Mouse (Mus musculus) hindbrain, embryonic 16.5 days (tissue): ENCODE measurements around the gene Necap2. TPM values are rescaled to one million over a fixed set of nuclear protein-coding genes. Genes with fewer than 3 reads are reported as not detected.

Experiments used
- ATAC-seq: fragments of 200-750 bp; cut with Nextera tagmentation; 2 replicates; pipeline ENCODE4 v1.8.0; 2017; ENCODE audit warnings: moderate TSS enrichment, moderate library complexity
- H3K27ac ChIP-seq: fragments of 300-500 bp; sonication (generic); 2 replicates; pipeline ENCODE4 v1.5.1; 2014; ENCODE audit warnings: low read depth, mild to moderate bottlenecking, control low read depth, low read length, moderate library complexity
- H3K27me3 ChIP-seq: fragments of 300-500 bp; sonication (generic); replicated peaks from 2 replicates; pipeline ENCODE4 v1.6.1; 2014; ENCODE audit warnings: low read length; ENCODE audit not compliant: control insufficient read depth, insufficient read depth
- H3K36me3 ChIP-seq: fragments of 300-500 bp; sonication (generic); 2 replicates; pipeline ENCODE4 v1.6.1; 2014; ENCODE audit warnings: mild to moderate bottlenecking, low read length, moderate library complexity, mixed read lengths; ENCODE audit not compliant: control insufficient read depth, insufficient read depth
- H3K4me1 ChIP-seq: fragments of 300-500 bp; sonication (generic); 2 replicates; pipeline ENCODE4 v1.6.1; 2014; ENCODE audit warnings: low read depth, low read length; ENCODE audit not compliant: control insufficient read depth, insufficient read depth
- H3K4me2 ChIP-seq: fragments of 300-500 bp; sonication (generic); 2 replicates; pipeline ENCODE4 v1.6.1; 2014; ENCODE audit warnings: mild to moderate bottlenecking, low read length, control low read depth, moderate library complexity
- H3K4me3 ChIP-seq: fragments of 300-500 bp; sonication (generic); 2 replicates; pipeline ENCODE4 v1.5.1; 2014; ENCODE audit warnings: mild to moderate bottlenecking, low read length, control low read depth, moderate library complexity
- H3K9ac ChIP-seq: fragments of 300-500 bp; sonication (generic); 2 replicates; pipeline ENCODE4 v1.6.1; 2014; ENCODE audit warnings: low read depth, mild to moderate bottlenecking, control low read depth, low read length, moderate library complexity
- H3K9me3 ChIP-seq: fragments of 300-500 bp; sonication (generic); 2 replicates; pipeline ENCODE4 v1.6.1; 2014; ENCODE audit warnings: mild to moderate bottlenecking, low read length, moderate library complexity; ENCODE audit not compliant: control insufficient read depth
- WGBS: fragments of 180-500 bp; shearing (Covaris S2); extraction: QIAGEN DNeasy Blood & Tissue Kit; methylation state at CpG from one replicate; pipeline ENCODE4 v1.1.7; 2014; 5-methylcytosine and 5-hydroxymethylcytosine counted together
- polyA plus RNA-seq: library from polyadenylated mRNA; unstranded; fragments of >200 nt; fragmentation: Nextera tagmentation; extraction: Ambion mirVana; gene quantifications from 2 replicates; pipeline ENCODE4 v1.2.1, GENCODE M21; 2015

Gene Necap2
- polyA plus RNA-seq, 1 experiment from 2014 or later = 54.0 TPM

DNA sequence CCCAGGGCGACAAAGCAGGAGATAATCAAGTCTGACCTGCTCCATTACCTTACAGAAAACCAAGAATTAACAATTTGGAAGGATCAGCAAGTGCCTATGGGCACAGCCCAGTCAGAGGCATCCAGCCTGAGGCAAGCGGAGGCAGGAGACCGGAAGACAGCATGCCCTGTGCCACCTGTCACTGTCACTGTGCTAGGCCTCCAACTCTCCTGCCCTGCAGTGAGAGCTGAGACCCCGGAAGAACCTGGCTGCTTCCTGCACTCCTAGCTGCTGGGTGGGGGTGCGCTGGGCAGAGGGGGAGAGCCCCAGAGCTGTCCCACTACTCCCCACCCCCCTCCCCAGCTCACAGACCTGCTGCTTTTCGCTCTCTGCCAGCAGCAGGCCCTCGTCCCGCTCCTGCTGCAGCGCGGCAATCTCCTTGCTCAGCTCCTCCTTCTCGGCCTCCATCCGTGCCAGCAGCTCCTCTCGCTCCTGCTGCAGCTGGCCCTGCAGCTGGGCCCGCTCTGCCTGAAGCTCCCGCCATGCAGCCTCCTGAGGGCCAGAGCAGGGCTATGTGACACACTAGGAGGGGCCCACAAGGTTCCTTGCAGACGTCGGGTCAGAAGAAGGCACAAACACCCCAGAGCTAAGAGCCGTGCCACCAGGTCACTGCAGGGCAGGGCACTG is 47.5 kb downstream of the Necap2 start:
- peak overlapping the region; percentile 31 for H3K9ac ChIP-seq
- 86% methylated on average over 17 of the region's 18 CpGs for WGBS
- peaks cover 5% of the 10 kb centered on the region; the same call in 1 of the 2 replicates for H3K4me1 ChIP-seq
- H3K36me3 ChIP-seq = peaks cover 5% of the 10 kb centered on the region; the same call in 1 of the 2 replicates
- H3K9me3 ChIP-seq = no peaks in the 10 kb centered on the region
- no peak overlapping the region for H3K27ac ChIP-seq
- H3K27me3 ChIP-seq = no peaks in the 10 kb centered on the region
- no peak for ATAC-seq
- H3K4me2 ChIP-seq = no peak overlapping the region
- H3K4me3 ChIP-seq = no peak overlapping the region

DNA sequence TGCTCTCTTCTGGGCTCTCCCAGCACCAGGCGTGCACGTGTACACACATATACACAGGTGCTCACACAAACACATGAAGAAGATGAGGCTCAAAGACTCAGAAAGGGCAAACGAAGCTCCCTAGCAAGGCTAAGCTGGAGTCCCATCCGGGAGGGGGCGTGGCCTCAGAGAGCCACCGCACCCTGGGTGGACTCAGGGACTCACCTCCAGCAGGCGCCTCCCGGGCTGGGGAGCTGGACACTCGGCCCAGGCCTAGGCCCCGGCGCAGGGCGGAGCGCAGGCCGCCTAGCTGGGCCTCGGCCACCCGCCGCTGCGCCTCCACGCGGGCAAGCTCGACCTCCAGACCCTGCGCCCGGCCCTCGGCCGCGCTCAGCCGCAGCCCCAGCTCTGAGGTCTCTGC is 53.2 kb downstream of the Necap2 start:
- Histone ChIP-seq H3K27me3 (no peaks in the 10 kb centered on the region), H3K27ac (no peak overlapping the region), H3K4me3 (no peak overlapping the region), H3K4me2 (no peak overlapping the region), H3K4me1 (peaks cover 22% of the 10 kb centered on the region), H3K36me3 (peaks cover 2% of the 10 kb centered on the region; the same call in 1 of the 2 replicates), H3K9ac (no peak overlapping the region), H3K9me3 (no peaks in the 10 kb centered on the region)
- WGBS = 78% methylated on average over 21 of the region's 27 CpGs
- no peak for ATAC-seq

DNA sequence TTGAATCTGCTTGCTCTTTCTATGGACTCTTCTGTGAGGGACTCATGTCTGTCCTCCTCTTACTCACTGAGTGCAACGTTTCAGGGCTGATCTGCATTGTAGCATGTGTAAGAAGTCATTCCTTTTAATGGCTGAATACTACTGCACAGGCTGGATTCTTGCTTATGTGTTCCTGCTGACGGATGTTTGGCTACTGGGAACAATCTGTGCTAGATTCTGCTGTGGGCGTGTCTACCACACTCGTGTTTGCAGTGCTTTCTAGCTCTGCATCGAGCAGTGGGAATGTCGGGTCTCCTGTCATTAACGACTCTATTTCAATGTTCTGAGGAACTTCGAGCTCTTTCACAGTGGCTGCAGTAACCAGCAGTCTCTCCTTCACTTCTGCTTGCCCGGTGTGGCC is 54.1 kb downstream of the Necap2 start:
- Histone ChIP-seq H3K27ac (no peak overlapping the region), H3K4me1 (peaks cover 24% of the 10 kb centered on the region), H3K9ac (no peak overlapping the region), H3K36me3 (peaks cover 2% of the 10 kb centered on the region; the same call in 1 of the 2 replicates), H3K27me3 (no peaks in the 10 kb centered on the region), H3K4me3 (no peak overlapping the region), H3K4me2 (no peak overlapping the region), H3K9me3 (no peaks in the 10 kb centered on the region)
- WGBS = 72% methylated on average over 9 of the region's 9 CpGs
- ATAC-seq = no peak

DNA sequence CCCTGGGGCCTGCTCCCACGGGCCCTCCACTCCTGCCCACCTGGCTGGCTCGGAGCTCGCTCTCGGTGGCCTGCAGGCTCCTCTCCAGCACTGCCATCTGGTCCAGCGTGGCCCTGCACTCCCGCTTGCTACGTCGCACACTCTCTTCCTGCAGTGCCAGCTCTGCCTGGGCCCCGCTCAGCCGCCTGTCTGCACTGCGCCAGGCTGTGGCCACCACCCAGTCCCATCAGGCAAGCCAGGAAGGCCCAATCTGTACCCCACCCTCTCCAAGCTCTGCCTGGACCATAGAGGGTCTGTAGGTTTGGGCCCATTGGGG is 56.6 kb downstream of the Necap2 start:
- Histone ChIP-seq H3K4me1 (peaks cover 24% of the 10 kb centered on the region), H3K4me3 (no peak overlapping the region), H3K9ac (peak overlapping the region; percentile 39), H3K27me3 (no peaks in the 10 kb centered on the region), H3K27ac (peak overlapping the region; percentile 73), H3K9me3 (no peaks in the 10 kb centered on the region), H3K4me2 (no peak overlapping the region), H3K36me3 (no peaks in the 10 kb centered on the region)
- 24% methylated on average over 10 of the region's 11 CpGs for WGBS
- peak; percentile 20; the same call in 1 of the 2 replicates for ATAC-seq

DNA sequence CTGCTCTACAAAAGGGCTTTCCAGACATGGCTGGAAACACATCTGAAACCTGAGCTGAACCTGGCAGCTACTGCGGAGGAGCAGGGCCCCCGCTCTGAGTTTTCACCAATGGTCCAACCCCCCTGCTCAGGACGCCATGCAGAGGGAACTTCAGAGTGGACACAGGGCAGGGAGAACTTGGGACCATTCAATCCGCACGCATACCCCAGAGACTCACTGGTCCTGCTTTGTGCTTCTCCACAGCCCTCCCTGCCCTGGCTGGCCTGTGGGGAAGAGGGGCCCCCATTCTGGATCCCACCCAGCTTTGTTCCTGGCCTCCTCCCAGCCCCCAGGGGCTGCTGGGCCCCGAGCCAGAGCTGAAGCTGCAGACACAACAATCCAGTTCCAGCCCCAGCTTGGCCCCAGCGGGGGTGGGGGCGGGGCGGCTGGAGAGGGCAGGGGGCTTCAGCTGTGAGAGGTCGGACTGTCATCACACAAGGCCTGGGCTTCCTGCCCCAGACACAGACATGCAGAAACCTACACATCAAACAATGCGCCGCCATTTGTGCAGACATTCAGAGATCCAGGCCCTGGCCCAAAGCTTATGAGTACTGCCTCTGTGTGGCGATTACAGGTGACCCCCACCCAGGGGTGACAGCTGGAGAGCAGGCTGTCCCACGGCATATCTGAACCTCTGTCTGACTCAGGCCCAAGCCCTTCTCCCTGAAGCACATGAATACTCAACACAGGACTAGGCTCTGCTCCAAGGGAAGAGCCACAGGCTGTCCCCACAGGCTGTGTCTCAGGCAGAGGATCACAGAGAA is 57.1 kb downstream of the Necap2 start:
- Histone ChIP-seq H3K9me3 (no peaks in the 10 kb centered on the region), H3K4me1 (peaks cover 24% of the 10 kb centered on the region), H3K27ac (peak overlapping the region; percentile 73), H3K27me3 (no peaks in the 10 kb centered on the region), H3K4me2 (no peak overlapping the region), H3K4me3 (no peak overlapping the region), H3K9ac (peak overlapping the region; percentile 39), H3K36me3 (peaks cover 3% of the 10 kb centered on the region; the same call in 1 of the 2 replicates)
- WGBS = 18% methylated on average over 14 of the region's 14 CpGs
- ATAC-seq = peak; percentile 75

DNA sequence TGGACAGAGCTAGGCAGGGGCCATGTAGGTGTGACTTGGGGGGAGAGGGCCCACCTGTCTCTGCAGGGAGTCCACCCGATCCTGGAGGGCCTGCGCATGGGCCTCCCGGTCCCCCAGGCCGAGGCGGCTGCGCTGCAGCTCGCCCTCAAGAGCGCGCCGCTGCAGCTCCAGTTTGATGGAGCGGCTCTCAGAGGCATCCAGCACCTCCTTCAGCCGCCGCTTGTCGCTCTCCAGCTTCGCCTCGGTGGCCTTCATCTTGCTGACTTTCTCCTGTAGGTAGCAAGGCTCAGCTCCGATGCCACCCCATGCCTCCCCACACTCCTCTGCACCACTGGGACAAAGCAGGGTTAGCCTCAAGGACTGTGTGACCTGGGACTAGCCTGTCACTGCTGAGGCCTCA is 57.9 kb downstream of the Necap2 start:
- H3K4me2 ChIP-seq = no peak overlapping the region
- H3K9me3 ChIP-seq = no peaks in the 10 kb centered on the region
- no peak overlapping the region for H3K9ac ChIP-seq
- peaks cover 24% of the 10 kb centered on the region for H3K4me1 ChIP-seq
- H3K27me3 ChIP-seq = no peaks in the 10 kb centered on the region
- no peak overlapping the region for H3K4me3 ChIP-seq
- H3K27ac ChIP-seq = peak overlapping the region; percentile 73
- H3K36me3 ChIP-seq = peaks cover 8% of the 10 kb centered on the region
- ATAC-seq = no peak
- WGBS = 81% methylated on average over 17 of the region's 17 CpGs

DNA sequence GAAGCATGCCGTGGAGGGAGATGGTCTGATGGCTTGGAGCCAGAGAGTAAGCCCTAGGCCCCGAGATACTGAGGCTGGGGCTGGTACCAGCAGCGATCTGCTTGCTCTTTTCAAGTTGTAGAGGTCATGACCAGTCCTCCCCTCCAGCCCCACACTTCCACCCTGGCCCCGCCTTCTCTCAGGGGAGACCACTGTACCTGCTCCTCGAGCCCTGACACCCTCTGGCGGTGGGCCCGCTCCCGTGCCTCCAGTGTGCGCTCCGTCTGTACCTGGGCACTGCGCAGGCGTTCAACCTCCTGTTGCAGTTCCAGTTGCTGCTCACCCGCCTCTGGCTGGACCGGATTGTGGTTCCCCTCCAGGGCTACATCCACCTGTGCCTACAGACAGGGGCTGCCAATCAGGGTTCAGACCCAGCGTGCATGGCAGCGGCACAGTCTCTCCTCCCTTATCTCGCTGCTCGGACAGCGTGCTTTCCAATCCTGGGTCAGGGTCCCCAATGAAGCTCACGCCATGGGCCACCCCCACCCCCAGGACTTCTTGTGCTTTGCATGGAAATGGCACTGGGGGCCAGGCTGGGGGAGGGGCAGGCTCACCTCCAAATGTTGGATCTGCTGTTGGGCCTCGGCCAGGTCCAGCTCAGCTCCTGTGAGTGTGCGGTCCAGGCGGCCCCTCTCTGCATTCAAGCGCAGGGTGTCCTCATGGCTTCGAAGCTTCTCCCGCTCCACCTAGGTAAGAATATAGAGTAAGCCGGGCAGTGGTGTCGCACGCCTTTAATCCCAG is 60.3 kb downstream of the Necap2 start:
- 82% methylated on average over 29 of the region's 29 CpGs for WGBS
- H3K9me3 ChIP-seq = no peaks in the 10 kb centered on the region
- no peak overlapping the region for H3K4me2 ChIP-seq
- H3K27me3 ChIP-seq = no peaks in the 10 kb centered on the region
- no peak overlapping the region for H3K4me3 ChIP-seq
- peaks cover 14% of the 10 kb centered on the region for H3K36me3 ChIP-seq
- ATAC-seq = no peak
- H3K27ac ChIP-seq = no peak overlapping the region
- peaks cover 24% of the 10 kb centered on the region for H3K4me1 ChIP-seq
- H3K9ac ChIP-seq = no peak overlapping the region
